Mouse (Mus musculus): ENCODE measurements around the gene Gpr82.

DNA sequence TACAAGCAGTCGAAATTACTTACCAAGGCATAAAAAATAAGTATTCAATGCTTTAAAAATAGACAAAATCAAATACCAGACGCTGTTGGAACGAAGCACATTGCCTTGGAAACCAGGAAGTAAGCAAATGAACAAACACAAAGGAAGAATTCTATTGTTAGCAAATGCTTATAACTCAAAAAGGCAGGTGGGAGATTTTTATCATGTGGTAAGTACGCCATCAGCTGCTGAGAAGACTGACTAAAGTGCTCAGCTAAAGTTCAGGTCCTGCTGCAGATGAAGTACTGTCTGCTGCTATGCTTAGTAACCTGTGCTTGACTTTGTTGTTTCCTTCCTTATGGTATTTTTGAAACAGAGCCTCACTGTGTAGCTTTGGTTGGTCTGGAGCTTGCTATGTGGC is 42.7 kb upstream of the Gpr82 start:
- TF ChIP-seq CTCF (IDR thresholded peaks at IDR 0.05; ENCODE audit: borderline replicate concordance, extremely low read depth, insufficient read depth, insufficient read length), result no peak
- TF ChIP-seq POLR2A (IDR thresholded peaks at IDR 0.05; ENCODE audit: borderline replicate concordance, extremely low read depth, insufficient read depth, insufficient read length, poor library complexity, severe bottlenecking), result no peak
